Mouse (Mus musculus) natural killer cell, adult 2 months (primary cell): ENCODE data around the gene Ep300.

ENCODE experiments used
- DNase-seq, 2 experiments: peaks; one replicate each; pipeline ENCODE4 v3.0.0; 2022; ENCODE audit warnings: low spot score in 2 of 2

Ep300 gene

GRCm38 (mm10) chr15:81584913-81585745, at the start of gene Ep300:
Ep300 (plus strand) TSS chr15:81585351.
- peak; percentile 96 to 98 for DNase-seq

- peak in 1 of 2 experiments; percentile 20 for DNase-seq
Observed at GRCm38 (mm10) chr15:81535881-81536351, 49.2 kb upstream of the Ep300 start.

DNA sequence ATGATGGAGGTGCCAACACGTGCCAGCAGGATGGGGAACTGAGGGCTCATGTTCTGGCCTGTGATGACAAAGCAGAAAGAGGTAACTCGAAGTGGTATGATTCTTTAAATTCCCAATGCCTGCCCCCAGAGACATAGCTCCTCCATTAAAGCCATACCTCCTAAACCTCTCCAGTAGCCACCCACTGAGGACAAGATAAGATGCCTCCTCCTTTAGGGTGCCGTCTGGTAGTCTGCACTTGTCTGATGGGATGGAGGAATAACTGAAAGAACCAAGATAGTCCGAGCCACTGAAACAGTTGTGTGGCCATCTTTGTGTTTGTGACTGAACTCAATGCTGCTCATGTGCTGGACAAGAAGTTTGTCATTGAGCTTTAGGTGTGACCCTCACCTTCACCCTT, 47.0 kb upstream of the Ep300 start:
- no peak for DNase-seq

- peak; percentile 47 to 64 for DNase-seq
Observed at GRCm38 (mm10) chr15:81539560-81539959, 45.6 kb upstream of the Ep300 start.

DNA sequence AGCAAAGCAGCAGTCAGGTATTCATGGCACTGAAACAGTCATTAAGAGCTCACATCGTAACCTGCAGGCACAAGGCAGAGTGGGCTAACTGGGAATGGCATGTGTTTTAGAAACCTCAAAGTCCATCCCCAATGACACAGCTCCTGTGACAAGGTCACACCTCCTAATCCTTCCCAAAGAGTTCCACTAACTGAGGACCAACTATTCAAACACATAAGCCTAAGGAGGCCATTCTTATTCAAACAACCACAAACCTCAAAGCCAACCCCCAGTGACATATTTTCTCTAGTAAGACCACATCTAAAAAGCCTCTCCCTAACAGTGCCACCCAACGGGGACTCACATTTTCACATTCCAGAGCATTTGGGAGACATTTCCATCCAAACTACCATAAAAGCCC, 40.2 kb upstream of the Ep300 start:
- no peak for DNase-seq

DNA sequence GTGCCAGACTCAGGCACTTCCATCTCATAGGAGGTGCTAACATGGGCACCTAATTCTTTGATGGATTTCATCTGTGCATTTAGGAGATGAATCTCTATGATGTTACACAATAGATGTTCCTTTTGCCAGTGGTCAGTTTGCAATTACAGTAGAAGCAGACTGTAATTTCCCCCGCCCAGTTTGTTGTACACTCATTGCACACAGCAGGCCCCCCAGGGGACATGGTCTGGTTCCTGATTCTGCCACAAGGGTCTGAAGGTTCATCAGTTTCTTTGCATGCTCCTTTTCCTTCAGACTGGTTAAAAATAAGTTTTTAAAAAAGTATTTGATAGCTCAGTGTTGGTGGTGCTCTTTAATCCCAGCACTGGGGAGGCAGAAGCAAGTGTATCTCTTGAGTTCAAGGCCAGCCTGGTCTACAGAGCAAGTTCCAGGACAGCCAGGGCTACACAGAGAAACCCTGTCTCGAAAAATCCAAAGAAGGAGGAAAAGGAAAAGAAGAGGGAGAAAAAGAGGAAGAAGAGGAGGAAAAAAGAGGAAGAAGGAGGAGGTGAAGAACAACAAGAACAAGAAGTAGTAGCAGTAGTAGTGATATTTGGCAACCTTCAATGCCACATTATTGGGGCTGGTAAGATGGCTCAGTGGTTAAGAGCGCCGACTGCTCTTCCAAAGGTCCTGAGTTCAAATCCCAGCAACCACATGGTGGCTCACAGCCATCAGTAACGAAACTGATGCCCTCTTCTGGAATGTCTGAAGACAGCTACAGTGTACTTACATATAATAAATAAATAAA, 39.6 kb upstream of the Ep300 start:
- DNase-seq, result peak in 1 of 2 experiments; percentile 26

- DNase-seq, result no peak
Observed at GRCm38 (mm10) chr15:81553455-81553854, 31.7 kb upstream of the Ep300 start.

GRCm38 (mm10) chr15:81554558-81555297, 30.4 kb upstream of the Ep300 start:
- DNase-seq, result no peak

GRCm38 (mm10) chr15:81555986-81556385, 29.2 kb upstream of the Ep300 start:
- DNase-seq, result no peak

- DNase-seq, result no peak
Observed at GRCm38 (mm10) chr15:81561501-81561900, 23.6 kb upstream of the Ep300 start.

DNA sequence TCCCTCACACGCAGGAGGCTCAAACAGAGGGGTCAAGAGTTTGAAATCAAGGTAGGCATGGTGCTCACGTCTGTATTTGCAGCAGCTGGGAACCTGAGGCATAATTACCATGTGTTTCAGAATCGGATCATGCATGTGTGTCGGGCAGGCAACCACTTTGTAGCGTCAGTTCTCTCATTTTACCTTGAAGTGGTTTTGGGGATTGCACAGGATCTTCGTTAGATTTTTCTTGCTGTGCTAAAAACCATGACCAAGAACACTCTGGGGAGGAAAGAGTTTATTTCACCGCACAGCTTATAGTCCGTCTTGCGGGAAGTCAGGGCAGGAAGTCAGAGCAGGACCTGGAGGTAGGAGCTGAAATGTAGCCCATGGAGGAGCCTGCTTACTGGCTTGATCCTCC, 23.2 kb upstream of the Ep300 start:
- no peak for DNase-seq

DNA sequence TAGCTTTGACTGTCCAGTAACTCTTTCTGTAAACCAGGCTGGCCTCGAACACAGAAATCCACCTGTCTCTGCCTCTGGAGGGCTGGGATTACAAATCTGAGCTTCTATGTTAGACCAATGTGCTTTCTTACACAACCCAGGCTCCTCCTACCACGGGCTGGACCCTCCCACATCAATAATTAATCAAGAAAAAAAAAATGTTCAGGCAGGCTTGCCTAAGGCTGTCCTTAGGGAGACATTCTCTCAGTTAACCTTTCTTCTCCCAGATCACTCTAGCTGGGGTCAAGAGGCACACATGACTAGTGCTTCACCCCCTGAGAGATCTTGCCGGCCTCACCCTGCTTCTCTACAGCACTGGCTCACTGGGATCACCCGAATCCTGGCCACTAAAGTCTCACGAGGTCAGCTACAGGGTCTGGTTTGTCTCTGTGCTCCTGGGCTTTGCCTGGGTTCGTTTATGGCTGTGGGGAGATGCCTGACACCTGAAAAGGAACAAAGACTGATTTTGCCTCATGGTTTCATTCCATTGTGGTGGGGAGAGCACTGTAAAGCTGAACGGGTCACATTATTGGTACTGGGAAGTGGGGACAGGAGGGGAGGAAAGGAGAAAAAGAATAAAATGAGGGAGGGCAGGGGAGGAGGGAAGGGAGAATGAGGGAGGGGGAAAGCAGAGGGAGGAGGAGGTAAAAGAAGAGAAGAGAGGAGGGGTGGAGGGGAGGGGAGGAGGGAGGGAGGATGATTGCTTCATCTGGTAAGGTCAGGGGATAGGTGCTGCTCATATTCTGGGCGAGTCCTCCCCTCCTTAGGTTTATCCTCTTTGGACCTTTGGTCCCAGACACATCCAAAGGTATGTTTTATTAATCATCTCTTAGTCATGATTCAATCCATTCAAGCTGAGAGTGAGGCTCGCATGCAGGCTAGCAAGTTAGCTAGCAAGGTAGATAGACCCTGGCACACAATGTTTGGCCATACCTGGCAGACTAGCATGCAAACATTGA, 22.4 kb upstream of the Ep300 start:
- DNase-seq, result no peak

DNA sequence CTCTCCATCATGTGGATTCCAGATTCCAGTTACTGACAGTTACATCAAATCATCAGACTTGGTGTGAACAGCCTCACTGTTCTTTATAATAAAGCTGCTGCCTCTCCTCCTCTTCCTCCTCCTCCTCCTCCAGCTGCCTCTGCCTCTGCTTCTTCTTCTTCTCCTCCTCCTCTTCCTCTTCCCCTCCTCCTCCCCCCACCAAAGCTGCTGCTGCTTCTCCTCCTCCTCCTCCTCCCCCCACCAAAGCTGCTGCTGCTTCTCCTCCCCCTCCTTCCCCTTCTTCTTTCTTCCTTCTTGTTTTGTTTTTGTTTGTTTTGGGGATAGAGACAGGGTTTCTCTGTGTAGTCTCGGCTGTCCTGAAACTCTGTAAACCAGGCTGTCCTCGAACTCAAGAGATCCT, 17.1 kb upstream of the Ep300 start:
- no peak for DNase-seq

- no peak for DNase-seq
Observed at GRCm38 (mm10) chr15:81568592-81568991, 16.6 kb upstream of the Ep300 start.

- peak in 1 of 2 experiments; percentile 20 for DNase-seq
Observed at GRCm38 (mm10) chr15:81576961-81577360, 8.2 kb upstream of the Ep300 start.

DNA sequence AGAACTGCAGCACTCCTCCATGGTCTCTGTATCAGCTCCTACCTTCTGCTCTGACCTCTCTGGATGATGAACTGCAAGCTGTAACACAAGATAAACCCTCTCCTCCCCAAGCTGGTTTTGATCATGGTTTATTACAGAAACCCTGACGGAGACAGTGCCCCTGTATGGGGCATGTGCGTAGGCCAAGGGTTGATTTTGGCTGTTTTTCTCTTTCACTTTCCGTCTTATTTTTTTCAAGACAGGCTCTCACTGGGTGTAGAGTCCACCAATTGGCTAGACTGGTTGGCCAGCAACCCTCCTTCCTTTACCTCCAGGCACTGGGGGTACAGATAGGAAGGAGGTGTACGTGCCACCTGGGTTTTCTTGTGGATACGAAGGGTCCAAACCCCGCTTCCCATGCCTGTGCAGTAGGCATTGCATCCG, 7.4 kb upstream of the Ep300 start:
- no peak for DNase-seq

DNA sequence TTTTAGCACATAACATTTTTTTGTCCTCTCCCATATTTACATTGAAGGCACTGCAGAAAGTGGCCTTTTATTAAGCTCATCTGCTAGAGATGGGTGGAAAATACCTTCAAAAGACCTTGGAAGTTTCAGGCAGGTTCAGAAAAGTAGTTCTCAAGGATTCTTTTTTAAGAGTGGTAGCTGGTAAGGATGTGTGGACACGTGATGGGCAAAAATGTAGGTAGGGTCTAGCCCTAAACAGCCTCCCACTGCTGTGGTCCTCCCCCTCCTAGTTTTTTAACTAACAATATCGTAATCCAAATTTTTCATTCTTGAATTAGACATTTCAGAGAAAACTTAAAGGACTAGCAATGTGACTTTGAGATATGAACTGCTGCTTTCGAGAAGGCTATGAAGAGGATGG, 685 bp upstream of the Ep300 start:
- DNase-seq, result no peak

GRCm38 (mm10) chr15:81585746-81586461, 753 bp downstream of the Ep300 start:
- DNase-seq, result peak; percentile 80 to 85

GRCm38 (mm10) chr15:81586466-81586865, 1.3 kb downstream of the Ep300 start:
- DNase-seq, result no peak

GRCm38 (mm10) chr15:81587686-81588085, 2.5 kb downstream of the Ep300 start:
- no peak for DNase-seq
